Mouse (Mus musculus) layer of hippocampus, postnatal 36 days (tissue): ENCODE measurements around the gene Hlcs. TPM values are rescaled to one million over a fixed set of nuclear protein-coding genes. Genes with fewer than 3 reads are reported as not detected.

ENCODE experiments used
- DNase-seq, 2 experiments: peaks; one replicate each; pipeline ENCODE4 v3.0.0; 2022
- total RNA-seq, 2 experiments: library from RNA; stranded (reverse); gene quantifications; 2 replicates each; pipeline ENCODE4 v1.2.3; 2021

The Hlcs gene
- total RNA-seq, 2 experiments from 2014 or later, result 12.8 to 13.0 TPM

- DNase-seq, result no peak
Observed at GRCm38 (mm10) chr16:94246058-94246784, 67.2 kb downstream of the Hlcs start.

GRCm38 (mm10) chr16:94241126-94241525, 72.2 kb downstream of the Hlcs start:
- no peak for DNase-seq

DNA sequence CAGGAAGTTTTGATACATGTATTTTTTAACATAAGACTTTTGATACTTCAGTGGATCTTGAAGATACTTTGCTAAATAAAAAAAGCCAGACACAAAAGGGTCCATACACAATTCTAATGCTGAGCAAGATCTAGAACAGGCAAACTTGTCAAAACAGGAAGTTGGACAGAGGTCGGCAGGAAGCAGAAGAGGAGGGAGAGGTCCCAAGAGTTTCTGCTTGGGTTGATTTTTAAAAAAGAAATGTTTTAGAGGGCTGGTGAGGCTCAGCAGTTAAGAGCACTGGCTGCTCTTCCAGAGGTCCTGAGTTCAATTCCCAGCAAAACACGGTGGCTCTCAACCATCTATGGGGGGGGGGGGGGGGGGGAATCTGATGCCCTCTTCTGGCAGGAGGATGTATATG, 73.2 kb downstream of the Hlcs start:
- no peak for DNase-seq

DNA sequence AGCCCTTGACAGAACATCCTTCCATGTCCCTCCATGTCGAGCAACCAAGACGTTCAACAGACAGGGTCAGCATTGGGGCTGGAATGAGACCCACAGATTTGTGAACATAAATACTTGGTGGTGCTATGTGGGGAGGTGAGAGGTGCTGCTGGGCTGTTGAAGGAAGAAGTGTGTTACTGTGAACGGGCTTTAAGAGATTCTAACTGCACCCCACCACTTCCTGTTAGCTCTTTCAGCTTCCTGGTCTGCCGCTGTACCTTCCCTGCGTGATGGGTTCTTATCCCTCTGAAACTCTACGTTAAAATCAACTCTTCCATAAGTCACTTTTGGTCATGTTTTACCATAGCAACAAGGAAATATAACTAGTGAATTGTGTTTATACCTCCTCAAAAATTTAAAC, 73.8 kb downstream of the Hlcs start:
- DNase-seq, result no peak

DNA sequence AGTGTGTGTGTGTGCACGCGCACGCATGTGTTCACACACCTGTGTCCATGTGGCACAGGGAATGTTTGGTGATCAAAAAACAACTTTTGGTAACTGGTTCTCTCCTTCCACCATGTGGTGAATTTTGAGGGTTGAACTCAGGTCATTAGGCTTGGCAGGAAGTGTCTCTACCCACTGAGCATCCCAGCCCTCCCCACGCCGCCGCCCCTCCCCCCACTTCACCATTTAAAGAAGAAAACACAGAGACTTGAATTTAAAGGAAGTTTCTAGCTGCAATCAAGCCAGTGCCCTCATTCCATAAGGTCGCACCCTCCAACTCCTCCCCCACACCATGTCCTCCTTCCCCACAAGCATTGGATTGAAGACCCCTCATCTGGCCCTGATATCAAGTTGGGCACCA, 74.2 kb downstream of the Hlcs start:
- no peak for DNase-seq

- no peak for DNase-seq
Observed at GRCm38 (mm10) chr16:94237130-94237484, 76.3 kb downstream of the Hlcs start.

DNA sequence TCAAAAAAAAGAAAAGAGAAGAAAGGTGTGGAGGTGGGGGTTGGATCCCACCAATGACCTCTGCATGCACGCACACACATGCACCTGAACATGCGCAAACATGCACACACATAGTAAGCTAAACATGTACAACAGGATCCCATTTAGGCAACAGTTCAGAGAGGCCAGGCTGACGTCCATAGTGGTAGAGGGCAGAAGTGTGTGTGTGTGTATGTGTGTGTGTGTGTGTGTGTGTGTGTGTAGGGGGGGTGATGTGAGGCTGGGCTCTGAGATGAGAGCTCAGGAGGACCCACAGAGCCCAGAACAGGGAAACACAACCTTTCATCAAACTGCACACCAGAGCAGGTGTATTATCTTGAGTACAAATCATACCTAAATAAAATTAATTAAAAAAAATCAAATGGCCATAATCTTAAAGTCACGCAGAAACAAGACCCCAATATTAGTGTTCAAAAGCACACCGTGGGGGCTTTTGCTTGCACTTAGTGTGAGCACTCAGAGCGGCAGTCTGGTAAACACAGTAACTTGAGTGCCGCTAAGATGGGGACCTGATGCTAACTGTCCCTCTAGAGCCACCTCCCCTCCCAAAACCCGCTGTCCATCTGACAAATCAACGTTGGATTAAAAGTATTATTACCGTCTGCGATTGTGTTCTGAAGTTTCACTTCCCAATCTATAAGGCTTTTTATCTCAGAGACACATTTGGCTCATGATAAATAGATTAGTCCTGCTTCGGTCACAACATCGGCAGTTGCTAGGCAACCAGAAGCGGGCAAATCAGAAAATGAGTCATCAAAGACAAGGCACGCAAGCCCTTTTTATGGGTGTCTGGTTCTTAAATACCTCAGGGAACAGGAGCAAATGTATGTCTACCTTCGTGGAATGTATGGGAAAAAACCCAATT, 76.9 kb downstream of the Hlcs start:
- peak; percentile 21 to 33 for DNase-seq

DNA sequence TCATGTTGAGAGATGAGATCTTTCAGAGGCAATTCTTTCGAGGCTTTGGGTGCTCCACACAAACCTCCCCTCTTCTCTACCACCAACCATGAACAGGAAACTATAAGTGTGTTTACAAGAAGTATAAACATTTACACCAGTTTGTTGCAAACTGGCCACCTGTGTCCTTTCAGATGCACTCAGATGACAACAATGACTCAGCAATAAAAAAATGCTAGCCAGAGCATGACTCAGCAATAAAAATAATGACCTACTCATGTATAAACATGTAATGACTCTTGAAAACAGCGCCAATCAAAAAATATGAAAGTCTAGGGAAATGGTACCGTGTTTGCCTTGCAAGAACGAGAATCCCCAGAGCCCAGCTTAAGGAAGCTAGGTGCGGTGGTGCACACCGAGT, 77.7 kb downstream of the Hlcs start:
- no peak for DNase-seq

DNA sequence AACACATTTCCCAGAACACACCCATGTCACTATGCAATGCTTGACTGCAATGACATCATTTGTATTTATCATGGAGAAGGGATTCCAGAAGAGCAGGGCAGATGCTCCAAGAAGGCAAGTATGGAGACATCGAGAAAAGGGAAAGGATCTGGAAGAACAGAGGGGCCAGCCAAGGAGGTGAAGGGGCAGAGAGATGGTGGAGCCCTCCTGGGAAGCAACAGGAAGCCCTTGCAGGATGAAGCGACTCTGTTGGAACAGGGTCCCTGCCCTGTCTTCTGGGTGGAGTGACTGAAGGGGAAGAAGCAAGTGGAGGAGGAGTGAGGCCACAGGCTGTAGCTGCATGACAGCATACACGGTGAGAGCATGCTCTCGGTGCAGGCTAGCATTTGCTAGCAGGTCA, 79.2 kb downstream of the Hlcs start:
- DNase-seq, result no peak

DNA sequence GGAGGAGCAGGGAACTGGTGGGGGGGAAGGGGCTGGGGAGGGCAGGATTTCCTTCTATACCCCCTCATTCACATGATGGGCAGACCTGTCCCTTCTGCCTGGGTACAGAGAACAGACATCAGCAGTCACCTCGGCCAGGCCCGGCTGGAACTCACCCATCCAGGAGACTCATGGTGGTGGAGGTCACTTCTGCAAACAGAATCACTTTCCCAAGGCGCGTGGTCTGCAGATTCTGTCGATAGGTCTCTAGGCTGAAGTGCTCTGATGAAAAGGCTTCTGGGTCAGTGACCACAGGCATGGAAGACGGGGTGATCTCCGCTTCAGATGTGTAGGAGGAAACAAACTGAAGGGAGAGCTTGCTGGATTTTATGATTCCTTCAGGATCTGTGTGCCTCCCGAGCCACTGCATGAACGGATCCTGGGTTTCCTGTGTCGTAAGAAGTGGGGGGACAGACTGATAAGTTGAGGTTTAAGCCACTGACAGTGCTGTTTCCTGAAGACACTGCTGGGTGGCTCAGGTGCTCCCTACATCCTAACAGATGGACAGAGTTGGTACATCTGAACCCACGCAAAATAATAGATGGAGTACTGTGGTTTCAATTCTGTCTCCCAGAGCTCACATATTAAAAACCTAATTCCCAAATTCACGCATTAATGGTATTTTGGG, 82.3 kb downstream of the Hlcs start:
- no peak for DNase-seq

- no peak for DNase-seq
Observed at GRCm38 (mm10) chr16:94230499-94230898, 82.9 kb downstream of the Hlcs start.

DNA sequence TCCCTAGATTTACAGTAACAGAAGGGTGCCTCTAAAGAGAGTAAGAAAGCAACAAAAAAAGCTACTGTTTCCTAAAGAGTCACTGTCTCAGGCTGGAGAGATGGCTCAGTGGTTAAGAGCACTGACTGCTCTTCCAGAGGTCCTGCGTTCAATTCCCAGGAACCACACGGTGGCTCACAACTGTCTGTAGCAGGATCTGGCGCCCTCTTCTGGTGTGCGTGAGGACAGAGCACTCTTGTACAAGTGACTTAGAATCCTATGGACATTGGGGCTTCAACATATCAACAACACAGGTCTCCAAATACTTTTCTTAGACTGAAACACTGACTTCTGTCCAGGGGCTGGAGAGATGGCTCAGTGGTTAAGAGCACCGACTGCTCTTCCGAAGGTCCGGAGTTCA, 83.5 kb downstream of the Hlcs start:
- DNase-seq, result no peak

GRCm38 (mm10) chr16:94228858-94229555, 84.4 kb downstream of the Hlcs start:
- DNase-seq, result no peak

DNA sequence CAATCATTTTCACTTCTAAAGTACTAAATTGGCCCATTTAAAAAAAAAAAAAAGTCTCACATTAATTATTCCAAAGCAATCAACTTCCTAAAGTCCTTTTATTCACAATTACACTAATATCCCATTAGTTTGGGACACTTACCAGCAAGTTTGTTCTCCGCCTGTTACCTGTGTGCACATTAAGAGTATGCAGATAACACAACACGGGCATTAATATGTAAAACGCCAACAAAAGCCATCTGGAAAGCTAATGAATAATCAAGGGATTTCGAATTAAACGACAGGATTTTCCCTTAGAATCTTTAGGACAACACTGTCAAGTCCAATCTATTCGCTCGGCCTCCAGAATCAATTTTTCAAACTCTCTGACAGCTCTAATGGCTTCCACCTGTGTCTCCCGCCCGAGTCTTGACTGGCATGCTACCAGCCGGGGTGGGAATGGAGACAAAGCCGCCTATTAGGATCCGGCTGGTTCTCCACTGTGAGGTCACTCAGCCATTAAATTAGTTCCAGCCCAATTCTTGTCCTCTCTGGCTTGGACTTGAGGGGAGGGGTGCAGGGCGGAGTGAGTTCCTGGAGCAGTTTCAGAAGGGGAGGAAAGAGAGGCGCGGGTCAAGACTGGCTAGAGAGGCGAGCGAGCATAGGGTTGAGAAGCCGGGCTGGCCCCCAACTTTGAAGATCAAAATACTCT, 85.9 kb downstream of the Hlcs start:
- DNase-seq, result peak; percentile 32 to 44

DNA sequence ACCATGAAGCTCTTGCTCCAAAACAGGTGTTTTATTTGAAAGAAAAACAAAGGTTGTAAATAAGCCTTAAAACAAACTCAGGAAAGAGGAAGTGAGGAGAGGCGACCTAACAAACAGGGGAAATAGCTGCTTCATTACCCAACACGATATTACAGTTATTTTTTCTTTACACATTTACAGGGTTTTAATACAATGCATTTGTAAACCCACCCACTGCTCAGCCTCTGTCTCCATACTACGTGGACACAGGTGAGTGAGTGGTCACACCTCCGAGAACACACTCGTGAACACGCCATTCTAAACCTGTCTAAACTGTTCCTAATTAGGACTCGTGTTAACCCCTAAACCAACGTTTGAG, 90.0 kb downstream of the Hlcs start:
- DNase-seq, result no peak

GRCm38 (mm10) chr16:94222646-94223362, 90.6 kb downstream of the Hlcs start:
- no peak for DNase-seq

GRCm38 (mm10) chr16:94210689-94211357, 102.5 kb downstream of the Hlcs start:
- no peak for DNase-seq

- DNase-seq, result peak in 1 of 2 experiments; percentile 19
Observed at GRCm38 (mm10) chr16:94209626-94210025, 103.7 kb downstream of the Hlcs start.

GRCm38 (mm10) chr16:94208826-94209225, 104.5 kb downstream of the Hlcs start:
- no peak for DNase-seq

DNA sequence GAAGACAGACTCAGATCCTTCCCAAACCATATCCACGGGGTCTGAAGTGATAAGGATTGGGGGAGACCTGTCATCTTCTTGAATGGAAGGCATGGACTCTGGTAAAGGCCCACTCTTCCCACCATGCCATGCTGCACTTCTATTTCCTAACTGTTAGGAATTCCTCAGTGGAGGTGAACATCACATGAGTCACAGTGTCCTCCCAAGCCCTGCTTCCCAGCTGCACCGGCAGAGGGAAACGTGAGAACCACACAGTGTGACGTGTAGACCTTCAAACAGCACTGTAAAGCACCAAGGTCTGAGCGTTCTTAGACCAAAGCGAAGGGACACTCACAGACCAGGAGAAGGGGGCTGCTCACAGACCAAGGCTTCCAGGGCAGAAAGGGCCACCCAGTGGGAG, 105.2 kb downstream of the Hlcs start:
- no peak for DNase-seq
